Mouse (Mus musculus): ENCODE data around the gene Tecr. TPM values are rescaled to one million over a fixed set of nuclear protein-coding genes. Genes with fewer than 3 reads are reported as not detected.

The Tecr gene
- total and polyA plus RNA-seq, 3 experiments, result 74.2 to 229 TPM; not detected in 1

- peaks cover 0 to 4% of the 10 kb centered on the region in 2 experiments; a peak in 1 of 4 replicates for H3K4me1 ChIP-seq (ENCODE audit: control insufficient read depth in 1 of 2, insufficient read depth in 2 of 2, low read length in 2 of 2)
- H3K4me3 ChIP-seq (ENCODE audit: control insufficient read depth in 1 of 2, insufficient read depth in 1 of 2, low read depth in 2 of 2, low read length in 2 of 2), result peak within 1 kb of the TSS; percentile 81 to 85
- no peaks in the 10 kb centered on the region for H3K27me3 ChIP-seq (ENCODE audit: control insufficient read depth in 1 of 2, insufficient read depth in 2 of 2, low read length in 2 of 2)
- H3K9ac ChIP-seq (ENCODE audit: control insufficient read depth, low read depth, low read length, poor library complexity, severe bottlenecking), result peak within 1 kb of the TSS; percentile 93
- H3K9me3 ChIP-seq (replicated peaks; ENCODE audit: insufficient read depth, low read length), result no peaks in the 10 kb centered on the region
- DNase-seq (ENCODE audit: low read depth, low spot score), result peak; percentile 93
- no peaks in the 10 kb centered on the region; a peak in 1 of 4 replicates for H3K36me3 ChIP-seq (ENCODE audit: control insufficient read depth in 1 of 2, insufficient read depth in 2 of 2, low read length in 2 of 2)
- H3K79me2 ChIP-seq (ENCODE audit: control insufficient read depth, insufficient read depth, low read length, poor library complexity), result peaks cover 13% of the 10 kb centered on the region
- peak within 1 kb of the TSS; percentile 67 for H3K27ac ChIP-seq (ENCODE audit: control insufficient read depth, low read depth, low read length)
- TF ChIP-seq MAZ (IDR thresholded peaks at IDR 0.05; ENCODE audit: low read depth, low read length), result no peak
- peak; percentile 41; the same call in 1 of the 2 replicates for TF ChIP-seq TBP (IDR thresholded peaks at IDR 0.05; ENCODE audit: low read depth, low read length)
- TF ChIP-seq MXI1 (IDR thresholded peaks at IDR 0.05; ENCODE audit: low read depth, low read length), result peak; percentile 31; the same call in 1 of the 2 replicates
- 0 out of 4 replicates have a peak, but pooled peaks of 1 of the 2 experiments have one; percentile 8 for TF ChIP-seq EP300 (IDR thresholded peaks at IDR 0.05; ENCODE audit: low read depth in 1 of 2, low read length in 2 of 2)
- TF ChIP-seq JUND (IDR thresholded peaks at IDR 0.05; ENCODE audit: low read depth, low read length), result no peak
- TF ChIP-seq UBTF (IDR thresholded peaks at IDR 0.05; ENCODE audit: borderline replicate concordance, insufficient read depth, low read depth, low read length), result no peak
- TF ChIP-seq CTCF (IDR thresholded peaks at IDR 0.05 in 2 of 3, conservative IDR thresholded peaks at IDR 0.05 in 1 of 3; ENCODE audit: control insufficient read depth in 1 of 3, insufficient read depth in 1 of 3, low read depth in 2 of 3, low read length in 3 of 3, poor library complexity in 1 of 3, severe bottlenecking in 1 of 3), result peak; percentile 26 to 62 (median 43); a peak in 5 of 6 replicates
- TF ChIP-seq NELFE (IDR thresholded peaks at IDR 0.05; ENCODE audit: low read depth, low read length), result peak; percentile 45; the same call in 1 of the 2 replicates
- peak; percentile 86 for TF ChIP-seq ELF1 (IDR thresholded peaks at IDR 0.05; ENCODE audit: low read depth, low read length)
- no peak for TF ChIP-seq MYC (IDR thresholded peaks at IDR 0.05; ENCODE audit: low read depth, low read length)
- peak; percentile 74 for TF ChIP-seq KAT2A (conservative IDR thresholded peaks at IDR 0.05; ENCODE audit: low read depth, low read length)
- TF ChIP-seq BHLHE40 (IDR thresholded peaks at IDR 0.05; ENCODE audit: borderline replicate concordance, low read depth, low read length), result no peak
- TF ChIP-seq POLR2A (IDR thresholded peaks at IDR 0.05; ENCODE audit: control insufficient read depth in 1 of 2, insufficient read depth in 1 of 2, low read depth in 1 of 2, low read length in 2 of 2, poor library complexity in 1 of 2), result peak; percentile 52 to 67; a peak in 2 of 4 replicates
- peak; percentile 62; the same call in 1 of the 2 replicates for TF ChIP-seq ZMIZ1 (IDR thresholded peaks at IDR 0.05; ENCODE audit: low read depth, low read length)
- no peak for TF ChIP-seq RCOR1 (IDR thresholded peaks at IDR 0.05; ENCODE audit: low read depth, low read length)
- no peak for TF ChIP-seq TAL1 (IDR thresholded peaks at IDR 0.05; ENCODE audit: low read length)
- TF ChIP-seq SMC3 (IDR thresholded peaks at IDR 0.05; ENCODE audit: low read depth, low read length), result no peak
- TF ChIP-seq GATA1 (IDR thresholded peaks at IDR 0.05; ENCODE audit: low read depth, low read length), result no peak
- TF ChIP-seq POLR2AphosphoS5 (IDR thresholded peaks at IDR 0.05; ENCODE audit: borderline replicate concordance, low read depth, low read length), result no peak
- TF ChIP-seq E2F4 (IDR thresholded peaks at IDR 0.05; ENCODE audit: borderline replicate concordance, low read depth, low read length), result no peak
- no peak for TF ChIP-seq MEF2A (IDR thresholded peaks at IDR 0.05; ENCODE audit: extremely low read depth, insufficient replicate concordance, low read depth, low read length, poor library complexity, severe bottlenecking)
- no peak for TF ChIP-seq CHD1 (IDR thresholded peaks at IDR 0.05; ENCODE audit: low read depth, low read length)
- 0 out of 2 replicates have a peak, but pooled peaks have one; percentile 18 for TF ChIP-seq ETS1 (IDR thresholded peaks at IDR 0.05; ENCODE audit: low read depth, low read length)
- no peak for TF ChIP-seq POLR2AphosphoS2 (IDR thresholded peaks at IDR 0.05; ENCODE audit: low read length)
- no peak for TF ChIP-seq USF1 (IDR thresholded peaks at IDR 0.05; ENCODE audit: low read depth, low read length)
- no peak for TF ChIP-seq TCF12 (IDR thresholded peaks at IDR 0.05; ENCODE audit: low read depth, low read length)
- no peak for TF ChIP-seq MAX (IDR thresholded peaks at IDR 0.05; ENCODE audit: low read length)
- TF ChIP-seq MYB (IDR thresholded peaks at IDR 0.05; ENCODE audit: low read depth, low read length), result 0 out of 2 replicates have a peak, but pooled peaks have one; percentile 19
- peak; percentile 33; the same call in 1 of the 2 replicates for TF ChIP-seq CHD2 (IDR thresholded peaks at IDR 0.05; ENCODE audit: low read length)
- TF ChIP-seq RAD21 (IDR thresholded peaks at IDR 0.05; ENCODE audit: low read depth, low read length), result no peak
- peak; percentile 90 for TF ChIP-seq HCFC1 (IDR thresholded peaks at IDR 0.05; ENCODE audit: low read depth, low read length)
- no peak for TF ChIP-seq ZKSCAN1 (IDR thresholded peaks at IDR 0.05; ENCODE audit: low read depth, low read length)
- TF ChIP-seq SIN3A (IDR thresholded peaks at IDR 0.05; ENCODE audit: low read length), result peak; percentile 68
- no peak; the same call in 1 of the 2 replicates for TF ChIP-seq GABPA (IDR thresholded peaks at IDR 0.05; ENCODE audit: low read depth, low read length)
- no peak for TF ChIP-seq MAFK (IDR thresholded peaks at IDR 0.05; ENCODE audit: borderline replicate concordance, low read depth, low read length)
Observed at GRCm38 (mm10) chr8:83566469-83567395, 41.0 kb downstream of the Tecr start, which contains the start of gene Ndufb7. Gene Ndufb7, plus strand, starts transcription at chr8:83566671.
